In the genomic region with DNA sequence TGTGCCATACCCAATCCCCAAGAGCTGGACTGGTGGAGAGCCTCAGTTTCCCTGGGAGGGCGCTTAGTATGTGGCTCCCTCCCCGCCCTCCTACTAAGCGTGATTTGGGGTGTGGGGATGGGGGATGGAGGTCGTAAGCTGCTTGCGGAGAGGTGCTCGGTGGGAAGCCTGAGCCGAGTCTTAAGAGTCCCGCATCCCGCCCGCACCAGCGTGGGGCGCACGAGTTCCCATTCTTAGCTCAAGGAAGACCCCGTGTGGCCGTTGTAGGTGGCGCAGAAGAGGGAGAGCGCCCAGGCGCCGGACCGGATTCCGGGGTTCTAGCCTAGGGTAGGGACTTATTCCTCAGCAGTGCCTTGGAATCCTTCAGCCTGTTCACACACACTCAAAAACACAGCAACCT, we compare ENCODE assay signal across 8 mouse cellular contexts. TPM values are rescaled to one million over a fixed set of nuclear protein-coding genes. Genes with fewer than 3 reads are reported as not detected.
DNase-seq lines count a peak whose midpoint lies in the region; ATAC-seq lines count a peak whose summit lies in the region.

No protein-coding gene starts in this region.

- peak overlapping the region; percentile 16; the same call in 1 of the 2 replicates for H3K4me3 ChIP-seq in embryonic facial prominence, embryonic 12.5 days
- peak overlapping the region; percentile 52 for H3K4me3 ChIP-seq in heart, embryonic 16.5 days (ENCODE audit: low read length)

- H3K4me1 ChIP-seq in embryonic facial prominence, embryonic 12.5 days = peaks cover 18% of the 10 kb centered on the region
- H3K4me1 ChIP-seq in heart, embryonic 16.5 days (ENCODE audit: control insufficient read depth, insufficient read depth, low read length) = peaks cover 19% of the 10 kb centered on the region

- H3K9ac ChIP-seq in embryonic facial prominence, embryonic 12.5 days = no peak overlapping the region
- H3K9ac ChIP-seq in heart, embryonic 16.5 days (ENCODE audit: low read length) = peak overlapping the region; percentile 49

- no peak overlapping the region for H3K27ac ChIP-seq in embryonic facial prominence, embryonic 12.5 days
- H3K27ac ChIP-seq in heart, embryonic 16.5 days (ENCODE audit: low read length) = no peak overlapping the region

- no peaks in the 10 kb centered on the region for H3K9me3 ChIP-seq in embryonic facial prominence, embryonic 12.5 days
- no peaks in the 10 kb centered on the region for H3K9me3 ChIP-seq in heart, embryonic 16.5 days (replicated peaks; ENCODE audit: control insufficient read depth, low read length)

- H3K4me2 ChIP-seq in embryonic facial prominence, embryonic 12.5 days (replicated peaks) = peak overlapping the region; percentile 55
- H3K4me2 ChIP-seq in heart, embryonic 16.5 days (ENCODE audit: low read depth, low read length) = peak overlapping the region; percentile 82

- peaks cover 45% of the 10 kb centered on the region for H3K27me3 ChIP-seq in embryonic facial prominence, embryonic 12.5 days
- peaks cover 37% of the 10 kb centered on the region for H3K27me3 ChIP-seq in heart, embryonic 16.5 days (ENCODE audit: control insufficient read depth, insufficient read depth, low read length)

- WGBS in embryonic facial prominence, embryonic 12.5 days = under 1% methylated on average over 21 of the region's 21 CpGs
- under 1% methylated on average over 21 of the region's 21 CpGs for WGBS in heart, embryonic 16.5 days

- ATAC-seq in embryonic facial prominence, embryonic 12.5 days (ENCODE audit: insufficient number of reproducible peaks, insufficient read depth, low FRiP score, low TSS enrichment) = no peak
- ATAC-seq in heart, embryonic 16.5 days (replicated peaks; ENCODE audit: extremely low read depth, insufficient read depth, low FRiP score) = peak; percentile 35
- ATAC-seq in megakaryocyte, adult 5-6 weeks (ENCODE audit: poor library complexity, severe bottlenecking) = peak; percentile 78

- DNase-seq in cerebellum, adult 18-20 months = peak; percentile 39 to 47
- no peak for DNase-seq in cerebellum, adult 8-10 months
- DNase-seq in R1 (ENCODE audit: low read depth, low spot score) = peak; percentile 93
- DNase-seq in kidney, postnatal 4 days = peak; percentile 87 to 91
- peak; percentile 66 for DNase-seq in right cerebral cortex, postnatal 25 days

- no peaks in the 10 kb centered on the region for H3K36me3 ChIP-seq in embryonic facial prominence, embryonic 12.5 days
- H3K36me3 ChIP-seq in heart, embryonic 16.5 days (ENCODE audit: control insufficient read depth, insufficient read depth) = no peaks in the 10 kb centered on the region

RNA-seq across cellular contexts. Expression of gene Smug1, which starts 16.2 kb away (rescaled TPM):
- polyA plus RNA-seq in embryonic facial prominence, embryonic 12.5 days (2016; fragmentation: Nextera tagmentation; extraction: Ambion mirVana) = 16.6 and 18.8 TPM in 2 replicates
- polyA plus RNA-seq in heart, embryonic 16.5 days (2015; fragmentation: Nextera tagmentation; extraction: Ambion mirVana) = 14.9 and 17.1 TPM in 2 replicates
- 2.8 and 3.9 TPM in 2 replicates for total RNA-seq in megakaryocyte, adult 5-6 weeks (2015)
- total RNA-seq in megakaryocyte, adult 5-6 weeks (2017) = 3.3 and 3.8 TPM in 2 replicates

RNA-seq across cellular contexts. Expression of gene Cbx5, which starts 56.5 kb away (rescaled TPM):
- polyA plus RNA-seq in embryonic facial prominence, embryonic 12.5 days (2016; fragmentation: Nextera tagmentation; extraction: Ambion mirVana) = 173 and 176 TPM in 2 replicates
- 70.4 and 81.2 TPM in 2 replicates for polyA plus RNA-seq in heart, embryonic 16.5 days (2015; fragmentation: Nextera tagmentation; extraction: Ambion mirVana)
- total RNA-seq in megakaryocyte, adult 5-6 weeks (2015) = 56.0 and 60.5 TPM in 2 replicates
- total RNA-seq in megakaryocyte, adult 5-6 weeks (2017) = 113 and 133 TPM in 2 replicates

RNA-seq across cellular contexts. Expression of gene Hnrnpa1, which starts 57.1 kb away (rescaled TPM):
- polyA plus RNA-seq in embryonic facial prominence, embryonic 12.5 days (2016; fragmentation: Nextera tagmentation; extraction: Ambion mirVana) = 1,204 and 1,244 TPM in 2 replicates
- polyA plus RNA-seq in heart, embryonic 16.5 days (2015; fragmentation: Nextera tagmentation; extraction: Ambion mirVana) = 344 and 353 TPM in 2 replicates
- total RNA-seq in megakaryocyte, adult 5-6 weeks (2015) = 320 and 365 TPM in 2 replicates
- 765 and 767 TPM in 2 replicates for total RNA-seq in megakaryocyte, adult 5-6 weeks (2017)
